Mouse (Mus musculus) MEL (cell line): ENCODE measurements around the gene Znrf1. TPM values are rescaled to one million over a fixed set of nuclear protein-coding genes. Genes with fewer than 3 reads are reported as not detected.

Experiments
- DNase-seq: peaks from one replicate; pipeline ENCODE4 v3.0.0; 2011; ENCODE audit warnings: low read depth, low spot score
- H3K27ac ChIP-seq: 2 replicates; pipeline ENCODE4 v1.5.1; 2012; ENCODE audit warnings: low read depth, mild to moderate bottlenecking, control low read depth, low read length, moderate library complexity; ENCODE audit not compliant: control insufficient read depth
- H3K27me3 ChIP-seq, 2 experiments: fragments of 150-350 bp in 1 of 2; sonication (generic) in 1 of 2; 2 replicates each; pipeline ENCODE4 v1.6.1; 2012; ENCODE audit warnings: low read length in 2 of 2, mild to moderate bottlenecking in 2 of 2, improper control_type of control experiment in 1 of 2, moderate library complexity in 1 of 2; ENCODE audit not compliant: insufficient read depth in 2 of 2, control insufficient read depth in 1 of 2
- H3K36me3 ChIP-seq, 2 experiments: 2 replicates each; pipeline ENCODE4 v1.6.1; 2012 to 2014; ENCODE audit warnings: low read length in 2 of 2, improper control_type of control experiment in 1 of 2, inconsistent platforms in 1 of 2, mild to moderate bottlenecking in 1 of 2; ENCODE audit not compliant: insufficient read depth in 2 of 2, control insufficient read depth in 1 of 2
- H3K4me1 ChIP-seq, 2 experiments: fragments of 150-350 bp in 1 of 2; sonication (generic) in 1 of 2; 2 replicates each; pipeline ENCODE4 v1.6.1; 2012; ENCODE audit warnings: low read length in 2 of 2, improper control_type of control experiment in 1 of 2, mild to moderate bottlenecking in 1 of 2; ENCODE audit not compliant: insufficient read depth in 2 of 2, control insufficient read depth in 1 of 2
- H3K4me3 ChIP-seq, 2 experiments: fragments of 150-350 bp in 1 of 2; sonication (generic) in 1 of 2; 2 replicates each; pipeline ENCODE4 v1.5.1; 2012; ENCODE audit warnings: low read depth in 2 of 2, low read length in 2 of 2, mild to moderate bottlenecking in 2 of 2, moderate library complexity in 2 of 2, control low read depth in 1 of 2, improper control_type of control experiment in 1 of 2; ENCODE audit not compliant: control insufficient read depth in 1 of 2, insufficient read depth in 1 of 2
- H3K79me2 ChIP-seq: 2 replicates; pipeline ENCODE4 v1.6.1; 2012; ENCODE audit warnings: mild to moderate bottlenecking, low read length, moderate library complexity; ENCODE audit not compliant: control insufficient read depth, poor library complexity, insufficient read depth
- H3K9ac ChIP-seq: 2 replicates; pipeline ENCODE4 v1.6.1; 2012; ENCODE audit warnings: low read depth, mild to moderate bottlenecking, control low read depth, low read length, moderate library complexity; ENCODE audit not compliant: control insufficient read depth, poor library complexity, severe bottlenecking
- H3K9me3 ChIP-seq: fragments of 150-350 bp; sonication (generic); replicated peaks from 2 replicates; pipeline ENCODE4 v1.6.1; 2012; ENCODE audit warnings: mild to moderate bottlenecking, low read length, improper control_type of control experiment, moderate library complexity; ENCODE audit not compliant: insufficient read depth
- BHLHE40 ChIP-seq: IDR thresholded peaks from 2 replicates; pipeline ENCODE4 v1.6.1; 2012; ENCODE audit warnings: low read depth, mild to moderate bottlenecking, inconsistent platforms, low read length, improper control_type of control experiment, borderline replicate concordance
- CHD1 ChIP-seq: IDR thresholded peaks from 2 replicates; pipeline ENCODE4 v1.6.1; 2012; ENCODE audit warnings: low read depth, mild to moderate bottlenecking, inconsistent platforms, low read length, improper control_type of control experiment
- CTCF ChIP-seq, 3 experiments: IDR thresholded peaks in 2 of 3; conservative IDR thresholded peaks in 1 of 3; 2 replicates each; pipeline ENCODE4 v1.5.1; 2011 to 2012; ENCODE audit warnings: low read length in 3 of 3, low read depth in 2 of 3, mild to moderate bottlenecking in 2 of 3, improper control_type of control experiment in 1 of 3, inconsistent platforms in 1 of 3, mixed read lengths in 1 of 3, moderate library complexity in 1 of 3; ENCODE audit not compliant: control insufficient read depth in 1 of 3, insufficient read depth in 1 of 3, poor library complexity in 1 of 3, severe bottlenecking in 1 of 3
- E2F4 ChIP-seq: IDR thresholded peaks from 2 replicates; pipeline ENCODE4 v1.6.1; 2011; ENCODE audit warnings: low read depth, low read length, improper control_type of control experiment, borderline replicate concordance
- EP300 ChIP-seq, 2 experiments: IDR thresholded peaks; 2 replicates each; pipeline ENCODE4 v1.6.1; 2011; ENCODE audit warnings: improper control_type of control experiment in 2 of 2, low read length in 2 of 2, low read depth in 1 of 2, mild to moderate bottlenecking in 1 of 2
- ETS1 ChIP-seq: IDR thresholded peaks from 2 replicates; pipeline ENCODE4 v1.6.1; 2012; ENCODE audit warnings: low read depth, mild to moderate bottlenecking, inconsistent platforms, low read length, improper control_type of control experiment, moderate library complexity
- GATA1 ChIP-seq: IDR thresholded peaks from 2 replicates; pipeline ENCODE4 v1.6.1; 2011; ENCODE audit warnings: low read depth, low read length, improper control_type of control experiment
- JUND ChIP-seq: IDR thresholded peaks from 2 replicates; pipeline ENCODE4 v1.6.1; 2011; ENCODE audit warnings: low read depth, mild to moderate bottlenecking, improper control_type of control experiment, low read length
- MEF2A ChIP-seq: IDR thresholded peaks from 2 replicates; pipeline ENCODE4 v1.6.1; 2014; ENCODE audit warnings: low read depth, mild to moderate bottlenecking, inconsistent platforms, low read length, improper control_type of control experiment; ENCODE audit not compliant: poor library complexity, insufficient replicate concordance, severe bottlenecking; ENCODE audit errors: extremely low read depth
- MXI1 ChIP-seq: IDR thresholded peaks from 2 replicates; pipeline ENCODE4 v1.6.1; 2011; ENCODE audit warnings: mild to moderate bottlenecking, low read depth, low read length, improper control_type of control experiment
- RCOR1 ChIP-seq: IDR thresholded peaks from 2 replicates; pipeline ENCODE4 v1.6.1; 2012; ENCODE audit warnings: low read depth, mild to moderate bottlenecking, inconsistent platforms, low read length, improper control_type of control experiment
- SMC3 ChIP-seq: IDR thresholded peaks from 2 replicates; pipeline ENCODE4 v1.6.1; 2011; ENCODE audit warnings: low read depth, low read length, improper control_type of control experiment
- UBTF ChIP-seq: IDR thresholded peaks from 2 replicates; pipeline ENCODE4 v1.6.1; 2012; ENCODE audit warnings: low read depth, mild to moderate bottlenecking, inconsistent platforms, low read length, improper control_type of control experiment, moderate library complexity, borderline replicate concordance; ENCODE audit not compliant: insufficient read depth
- USF1 ChIP-seq: IDR thresholded peaks from 2 replicates; pipeline ENCODE4 v1.6.1; 2014; ENCODE audit warnings: low read depth, mild to moderate bottlenecking, inconsistent platforms, low read length, improper control_type of control experiment, moderate library complexity
- USF2 ChIP-seq, 2 experiments: IDR thresholded peaks; 2 replicates each; pipeline ENCODE4 v1.6.1; 2011 to 2012; ENCODE audit warnings: improper control_type of control experiment in 2 of 2, low read length in 2 of 2, borderline replicate concordance in 1 of 2, inconsistent platforms in 1 of 2, low read depth in 1 of 2, mild to moderate bottlenecking in 1 of 2; ENCODE audit not compliant: insufficient read depth in 1 of 2
- ZKSCAN1 ChIP-seq: IDR thresholded peaks from 2 replicates; pipeline ENCODE4 v1.6.1; 2012; ENCODE audit warnings: low read depth, mild to moderate bottlenecking, inconsistent platforms, low read length, improper control_type of control experiment, moderate library complexity
- ZMIZ1 ChIP-seq: IDR thresholded peaks from 2 replicates; pipeline ENCODE4 v1.6.1; 2012; ENCODE audit warnings: low read depth, mild to moderate bottlenecking, inconsistent platforms, low read length, improper control_type of control experiment, moderate library complexity
- ZNF384 ChIP-seq: IDR thresholded peaks from 2 replicates; pipeline ENCODE4 v1.6.1; 2012; ENCODE audit warnings: low read depth, mild to moderate bottlenecking, inconsistent platforms, low read length, improper control_type of control experiment
- polyA plus RNA-seq, 2 experiments: library from polyadenylated mRNA; stranded (reverse) in 1 of 2; unstranded in 1 of 2; fragments of >175 nt in 1 of 2; fragments of >200 nt in 1 of 2; gene quantifications; 2 replicates each; pipeline versions ENCODE4 v1.2.1 to v1.2.4; 2012; ENCODE audit warnings: low replicate concordance in 2 of 2, low read depth in 1 of 2; ENCODE audit not compliant: insufficient read length in 2 of 2, insufficient read depth in 1 of 2, missing spikeins in 1 of 2
- total RNA-seq: library from RNA; depleted of rRNA; stranded (reverse); fragments of 300-350 nt; gene quantifications from 2 replicates; pipeline ENCODE4 v1.2.3, GENCODE M21; 2012

Znrf1 gene
- total and polyA plus RNA-seq, 3 experiments, result 18.4 to 36.0 TPM; not detected in 1

DNA sequence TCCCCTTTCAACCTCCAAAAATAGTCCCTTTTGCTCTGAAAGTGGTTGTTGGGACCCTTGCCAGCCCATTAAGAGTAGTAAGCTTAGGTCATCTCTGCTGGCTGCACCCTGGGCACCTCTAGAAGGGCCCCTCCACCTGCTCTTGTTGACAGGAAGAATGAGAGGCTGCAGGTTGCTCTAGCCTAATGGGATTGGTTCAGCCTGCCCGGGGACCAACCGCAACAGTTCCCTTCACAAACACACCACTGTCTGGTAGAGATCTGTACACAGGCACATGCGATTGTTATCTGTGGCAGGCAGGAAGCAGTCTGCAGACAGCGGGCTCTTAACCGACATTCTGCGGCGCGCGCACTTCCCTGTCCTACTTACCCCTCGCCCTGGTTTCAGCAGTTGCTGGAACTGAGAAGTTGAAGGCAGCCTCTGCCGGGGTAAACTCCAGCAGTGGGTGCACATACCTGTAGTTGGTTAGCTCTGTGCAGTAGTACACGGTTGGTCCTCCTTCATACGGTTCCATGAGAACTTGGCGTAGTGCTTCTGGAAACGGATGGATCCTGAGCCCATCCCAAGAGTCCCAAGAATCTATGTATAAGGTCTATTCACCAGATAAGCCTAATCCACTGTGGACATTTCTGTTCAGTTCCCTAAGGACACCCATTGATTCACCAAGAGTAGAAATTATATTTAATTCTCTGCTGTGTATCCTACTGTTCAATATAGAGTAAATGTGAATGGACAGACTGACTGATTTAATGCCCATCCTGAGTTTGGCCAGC is 60.0 kb downstream of the Znrf1 start (continued):
- TF ChIP-seq CHD1 (peak; percentile 96), CTCF (IDR thresholded peaks at IDR 0.05 in 2 of 3, conservative IDR thresholded peaks at IDR 0.05 in 1 of 3; ENCODE audit: control insufficient read depth in 1 of 3, insufficient read depth in 1 of 3, low read depth in 2 of 3, low read length in 3 of 3, poor library complexity in 1 of 3, severe bottlenecking in 1 of 3) (no peak), GATA1 (peak; percentile 92), E2F4 (peak; percentile 67; the same call in 1 of the 2 replicates), UBTF (no peak), USF1 (peak; percentile 26; the same call in 1 of the 2 replicates), JUND (peak; percentile 33; the same call in 1 of the 2 replicates), ZKSCAN1 (no peak), RCOR1 (peak; percentile 72), BHLHE40 (peak; percentile 97), ZNF384 (0 out of 2 replicates have a peak, but pooled peaks have one; percentile 7), ETS1 (peak; percentile 92), MEF2A (0 out of 2 replicates have a peak, but pooled peaks have one; percentile 73), MXI1 (peak; percentile 89), USF2 (IDR thresholded peaks at IDR 0.05; ENCODE audit: borderline replicate concordance in 1 of 2, insufficient read depth in 1 of 2, low read depth in 1 of 2, low read length in 2 of 2) (no peak)
- TF ChIP-seq, all 39 proteins: peak for 29

DNA sequence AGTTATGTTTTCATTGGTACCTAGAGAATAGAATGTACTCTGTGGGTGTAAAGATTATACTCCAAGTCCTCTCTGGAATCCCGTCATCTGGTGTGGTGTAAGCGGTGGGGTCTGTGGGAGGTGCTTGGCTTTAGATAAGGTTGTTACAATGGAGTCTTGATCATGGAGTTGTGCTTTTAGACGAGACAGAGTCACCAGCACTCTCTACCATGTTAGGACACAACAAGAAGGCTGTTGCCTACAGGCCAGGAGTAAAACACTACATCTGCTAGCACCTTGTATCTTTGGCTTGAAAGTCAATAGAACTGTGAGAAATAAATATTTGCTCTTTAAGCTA is 60.6 kb downstream of the Znrf1 start:
- peak overlapping the region in 1 of 2 experiments; percentile 36; a peak in 2 of 4 replicates for H3K4me3 ChIP-seq
- peak overlapping the region; percentile 88 for H3K27ac ChIP-seq
- peak; percentile 54 for DNase-seq
- peak overlapping the region; percentile 58 for H3K9ac ChIP-seq
- H3K79me2 ChIP-seq, result peaks cover 7% of the 10 kb centered on the region
- TF ChIP-seq SMC3 (no peak), CHD1 (peak; percentile 64; the same call in 1 of the 2 replicates), UBTF (no peak), EP300 (IDR thresholded peaks at IDR 0.05; ENCODE audit: low read depth in 1 of 2, low read length in 2 of 2) (peak in 1 of 2 experiments; percentile 12; a peak in 1 of 4 replicates), ZMIZ1 (no peak), GATA1 (peak; percentile 37; the same call in 1 of the 2 replicates)
- H3K9me3 ChIP-seq, result no peaks in the 10 kb centered on the region
- H3K4me1 ChIP-seq, result peaks cover 31 to 37% of the 10 kb centered on the region in 2 experiments
- no peaks in the 10 kb centered on the region for H3K27me3 ChIP-seq
- peaks cover 0 to 31% of the 10 kb centered on the region in 2 experiments; a peak in 2 of 4 replicates for H3K36me3 ChIP-seq
